Mouse (Mus musculus) adrenal gland, adult 8-10 months (tissue): ENCODE results near the gene Acot10. TPM values are rescaled to one million over a fixed set of nuclear protein-coding genes. Genes with fewer than 3 reads are reported as not detected.
"Not testable (repeated sequence)": the region's sequence is repeated elsewhere in the genome, so short reads cannot be mapped to it uniquely, and the experiment has no call there.

Source experiments
- DNase-seq: peaks from one replicate; pipeline ENCODE4 v3.0.0; 2022
- total RNA-seq, 4 experiments: library from RNA; stranded (reverse); gene quantifications; 2 replicates each; pipeline ENCODE4 v1.2.4; 2022

Gene Acot10
- total RNA-seq = under 1 TPM in 1 of 4 experiments, not detected in 3; 0.24 TPM

DNA sequence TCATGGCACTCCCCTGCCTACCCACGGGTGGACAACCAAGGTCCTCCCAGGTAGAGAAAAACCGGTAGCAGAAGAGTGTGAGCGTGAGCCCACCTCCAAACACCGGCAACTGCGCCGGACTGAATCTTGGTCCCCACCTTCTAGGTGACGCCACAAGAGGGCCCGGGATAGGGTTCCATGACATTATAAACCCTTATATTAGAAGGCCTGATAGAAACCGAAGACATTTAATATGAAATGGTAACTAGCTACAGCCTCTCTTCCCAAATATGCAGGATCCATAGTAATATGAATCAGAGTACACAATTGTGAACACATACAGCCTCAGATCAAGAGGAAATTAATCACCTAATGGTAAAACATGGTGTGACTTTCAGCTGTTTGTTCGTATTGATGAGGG, at the start of gene Acot10:
Acot10 (minus strand) TSS at position 101 of the 400 bp plus-strand sequence.
- no peak for DNase-seq

DNA sequence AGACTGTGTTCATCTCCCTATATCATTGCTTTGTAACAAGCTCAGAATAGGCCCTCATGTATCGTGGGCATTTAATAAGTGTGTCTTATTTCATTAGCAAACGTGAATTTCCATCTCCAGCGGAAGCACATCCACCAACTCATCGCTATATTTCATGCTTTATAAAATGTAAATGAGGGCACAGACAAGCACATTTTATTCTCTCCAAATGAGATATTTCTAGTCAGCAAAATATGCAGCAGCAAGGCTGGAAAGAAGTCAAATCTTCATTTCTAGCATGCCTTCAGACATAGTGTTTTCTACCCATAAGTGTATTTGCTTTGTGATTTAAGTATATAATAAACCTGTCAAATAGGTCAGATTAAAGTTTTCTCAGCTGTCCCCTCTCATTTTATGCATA, 45.3 kb upstream of the Acot10 start:
- no peak for DNase-seq

GRCm38 (mm10) chr15:20696229-20696628, 29.7 kb upstream of the Acot10 start:
- no peak for DNase-seq

DNA sequence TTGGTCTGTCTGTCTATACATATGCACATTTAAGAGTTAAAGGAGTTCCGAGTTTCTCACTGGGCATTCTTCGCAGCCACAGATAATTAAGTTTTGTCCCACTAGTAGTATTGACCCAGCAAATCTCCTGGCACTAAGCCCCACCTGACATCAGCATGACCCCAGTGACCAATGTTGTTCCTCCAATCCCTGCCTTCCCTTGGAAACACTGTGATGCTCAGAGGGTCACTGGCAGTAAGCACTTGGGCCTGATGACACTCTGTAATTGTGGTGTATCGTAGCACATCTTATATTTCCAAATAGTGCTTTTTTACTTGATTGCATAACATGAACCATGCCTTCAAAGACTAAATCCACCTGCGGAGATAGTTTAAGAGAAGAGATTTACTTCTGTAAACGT, 17.6 kb upstream of the Acot10 start:
- DNase-seq = no peak

- DNase-seq = no peak
Observed at GRCm38 (mm10) chr15:20682719-20683118, 16.2 kb upstream of the Acot10 start.

DNA sequence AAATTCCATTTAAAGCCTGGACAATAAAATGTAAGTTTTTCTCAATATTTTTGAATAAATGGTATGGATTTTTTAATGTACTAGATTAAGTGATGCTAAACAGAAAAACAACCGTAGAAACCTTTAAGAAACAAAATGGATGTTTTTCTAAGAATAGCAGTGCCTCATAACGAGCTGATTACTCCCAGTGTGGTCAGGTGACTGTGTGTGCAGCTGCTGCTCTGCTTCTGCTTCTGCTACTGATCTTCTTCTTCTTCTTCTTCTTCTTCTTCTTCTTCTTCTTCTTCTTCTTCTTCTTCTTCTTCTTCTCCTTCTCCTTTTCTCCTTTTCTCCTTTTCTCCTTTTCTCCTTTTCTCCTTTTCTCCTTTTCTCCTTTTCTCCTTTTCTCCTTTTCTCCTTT, 3.0 kb upstream of the Acot10 start:
- not testable (repeated sequence) for DNase-seq

GRCm38 (mm10) chr15:20667989-20668388, 1.4 kb upstream of the Acot10 start:
- DNase-seq = no peak

DNA sequence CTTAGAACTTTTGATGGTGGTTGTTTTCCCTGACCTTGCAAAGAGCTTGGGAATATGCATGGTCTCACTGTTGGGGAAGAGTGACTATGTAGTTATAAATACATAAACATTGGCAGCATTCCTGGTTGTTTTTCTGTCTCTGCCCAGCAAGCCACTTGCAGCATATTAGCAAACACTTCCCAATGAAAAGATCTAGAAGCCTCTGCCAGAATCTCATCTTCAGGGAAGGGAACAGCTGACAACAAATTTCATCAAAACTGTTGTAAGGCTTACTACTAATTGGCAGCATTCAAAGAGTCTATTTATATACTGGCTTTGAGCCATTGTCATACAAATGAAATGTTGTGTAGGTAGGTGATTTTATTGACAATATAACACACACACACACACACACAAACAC, 800 bp upstream of the Acot10 start:
- no peak for DNase-seq

DNA sequence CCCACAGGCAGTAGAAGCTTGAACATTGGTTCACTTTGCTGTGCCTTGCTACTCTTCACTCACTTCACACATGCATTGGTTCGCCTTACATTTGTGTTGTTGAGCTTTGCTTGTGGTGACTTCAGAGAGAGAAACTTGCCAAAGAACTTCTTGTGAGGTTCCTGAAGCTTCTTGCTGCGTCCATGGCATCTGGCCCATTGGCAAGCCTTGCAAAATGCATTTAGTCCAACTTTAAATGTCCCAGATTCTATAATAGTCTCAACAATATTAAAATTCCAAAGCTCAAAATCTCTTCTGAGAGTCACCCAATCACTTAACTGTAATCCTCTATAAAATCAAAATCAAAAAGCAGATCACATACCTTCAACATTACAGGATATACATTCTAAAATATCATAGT, 6.3 kb downstream of the Acot10 start:
- DNase-seq = no peak

GRCm38 (mm10) chr15:20642905-20643414, 23.6 kb downstream of the Acot10 start:
- no peak for DNase-seq

DNA sequence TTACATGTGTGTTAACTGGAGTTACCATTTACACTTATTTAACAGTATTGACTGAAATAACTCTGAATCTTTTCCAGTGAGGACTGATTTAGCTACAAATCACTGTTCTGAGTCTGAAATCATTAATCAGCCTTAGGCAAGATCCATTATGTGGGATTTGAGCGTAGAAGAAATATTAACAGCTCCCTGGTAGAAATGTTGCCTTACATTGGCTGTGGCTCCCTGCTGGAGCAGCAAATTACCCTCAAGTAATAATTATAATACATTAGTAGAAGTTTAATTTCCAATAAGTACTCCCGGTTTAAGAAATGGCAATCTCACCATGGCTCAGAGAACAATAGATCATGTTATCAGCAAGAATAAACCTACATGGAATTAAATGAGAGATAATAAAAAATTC, 27.4 kb downstream of the Acot10 start:
- no peak for DNase-seq

DNA sequence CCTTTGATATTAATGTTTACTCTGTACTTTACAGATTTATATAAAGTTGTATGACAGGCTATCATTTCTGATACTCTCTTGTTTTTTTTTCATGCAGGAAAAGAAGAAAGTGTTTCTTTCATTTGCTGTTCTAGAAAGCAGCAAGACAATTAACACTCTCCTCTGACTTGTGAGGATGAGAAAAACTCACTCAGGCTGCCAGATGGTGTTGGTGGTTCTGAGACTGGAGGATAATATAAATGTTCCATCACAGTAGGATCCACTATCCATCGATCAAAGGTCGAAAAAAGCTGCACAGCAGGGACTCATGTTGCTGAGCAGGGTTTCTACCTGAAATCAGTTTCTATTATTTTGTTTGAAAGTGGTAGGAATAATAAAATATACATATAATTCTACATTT, 32.0 kb downstream of the Acot10 start:
- DNase-seq = no peak

Other genes with a start within 250 kb of the Acot10 start
- gene Cdh12, start 217.5 kb downstream of the Acot10 start, total RNA-seq = under 1 TPM; 0.07 to 0.15 (median 0.09) TPM